Mouse (Mus musculus): ENCODE data around the gene Ralgds.

GRCm38 (mm10) chr2:28535263-28535540, 22.3 kb downstream of the Ralgds start:
- no peak for TF ChIP-seq POLR2A (IDR thresholded peaks at IDR 0.05; ENCODE audit: low read depth, low read length)
- no peak for TF ChIP-seq CTCF (IDR thresholded peaks at IDR 0.05; ENCODE audit: borderline replicate concordance, insufficient read depth, low read length)
